Mouse (Mus musculus) c-Kit-positive CD71-positive TER-119-positive erythroid progenitor cells, embryonic 14.5 days (primary cell): Measurements from ENCODE around the gene Dclk1.

Experiments used
- DNase-seq: peaks from one replicate; pipeline ENCODE4 v3.0.0-alpha.2; 2013; ENCODE audit warnings: low spot score

Gene Dclk1

GRCm38 (mm10) chr3:55397752-55398693 is 155.9 kb downstream of the Dclk1 start:
- DNase-seq: no peak

- DNase-seq: no peak
Observed at GRCm38 (mm10) chr3:55401236-55401635, 159.1 kb downstream of the Dclk1 start.

- DNase-seq: no peak
Observed at GRCm38 (mm10) chr3:55404751-55405150, 162.6 kb downstream of the Dclk1 start.

- no peak for DNase-seq
Observed at GRCm38 (mm10) chr3:55406616-55407015, 164.5 kb downstream of the Dclk1 start.

GRCm38 (mm10) chr3:55411547-55411946 is 169.4 kb downstream of the Dclk1 start:
- no peak for DNase-seq

- DNase-seq: no peak
Observed at GRCm38 (mm10) chr3:55415527-55415950, 173.4 kb downstream of the Dclk1 start.

- DNase-seq: no peak
Observed at GRCm38 (mm10) chr3:55418845-55419244, 176.7 kb downstream of the Dclk1 start.

- no peak for DNase-seq
Observed at GRCm38 (mm10) chr3:55419334-55419733, 177.2 kb downstream of the Dclk1 start.

- DNase-seq: no peak
Observed at GRCm38 (mm10) chr3:55420436-55421083, 178.4 kb downstream of the Dclk1 start.

- no peak for DNase-seq
Observed at GRCm38 (mm10) chr3:55423640-55424397, 181.7 kb downstream of the Dclk1 start.

- no peak for DNase-seq
Observed at GRCm38 (mm10) chr3:55430022-55430549, 187.9 kb downstream of the Dclk1 start.

GRCm38 (mm10) chr3:55431223-55431622 is 189.1 kb downstream of the Dclk1 start:
- no peak for DNase-seq

GRCm38 (mm10) chr3:55434276-55434675 is 192.1 kb downstream of the Dclk1 start:
- DNase-seq: no peak

GRCm38 (mm10) chr3:55438824-55439446 is 196.8 kb downstream of the Dclk1 start:
- DNase-seq: no peak

GRCm38 (mm10) chr3:55440342-55440741 is 198.2 kb downstream of the Dclk1 start:
- no peak for DNase-seq

GRCm38 (mm10) chr3:55442012-55442645 is 200.0 kb downstream of the Dclk1 start:
- no peak for DNase-seq

- DNase-seq: no peak
Observed at GRCm38 (mm10) chr3:55443271-55443670, 201.1 kb downstream of the Dclk1 start.

- no peak for DNase-seq
Observed at GRCm38 (mm10) chr3:55443725-55444124, 201.6 kb downstream of the Dclk1 start.

- no peak for DNase-seq
Observed at GRCm38 (mm10) chr3:55446681-55447080, 204.5 kb downstream of the Dclk1 start.

GRCm38 (mm10) chr3:55447486-55448460 is 205.6 kb downstream of the Dclk1 start:
- no peak for DNase-seq
